Mouse (Mus musculus) midbrain, embryonic 13.5 days (tissue): Measurements from ENCODE around the gene Slc5a1. TPM values are rescaled to one million over a fixed set of nuclear protein-coding genes. Genes with fewer than 3 reads are reported as not detected.

Experiments
- ATAC-seq: fragments of 200-750 bp; cut with Nextera tagmentation; 2 replicates; pipeline ENCODE4 v1.8.0; 2017; ENCODE audit warnings: mild to moderate bottlenecking, moderate TSS enrichment, moderate library complexity
- H3K27ac ChIP-seq: fragments of 300-500 bp; sonication (generic); 2 replicates; pipeline ENCODE4 v1.5.1; 2015; ENCODE audit warnings: inconsistent platforms, mild to moderate bottlenecking, moderate library complexity
- H3K27me3 ChIP-seq: fragments of 300-500 bp; sonication (generic); 2 replicates; pipeline ENCODE4 v1.6.1; 2015; ENCODE audit warnings: mild to moderate bottlenecking, inconsistent platforms
- H3K36me3 ChIP-seq: fragments of 300-500 bp; sonication (generic); 2 replicates; pipeline ENCODE4 v1.6.1; 2015; ENCODE audit warnings: mild to moderate bottlenecking, inconsistent platforms
- H3K4me1 ChIP-seq: fragments of 300-500 bp; sonication (generic); replicated peaks from 2 replicates; pipeline ENCODE4 v1.6.1; 2015; ENCODE audit warnings: inconsistent platforms
- H3K4me2 ChIP-seq: fragments of 300-500 bp; sonication (generic); replicated peaks from 2 replicates; pipeline ENCODE4 v1.6.1; 2015; ENCODE audit warnings: moderate library complexity, mild to moderate bottlenecking, inconsistent platforms
- H3K4me3 ChIP-seq: fragments of 300-500 bp; sonication (generic); replicated peaks from 2 replicates; pipeline ENCODE4 v1.5.1; 2015; ENCODE audit warnings: mild to moderate bottlenecking, inconsistent platforms
- H3K9ac ChIP-seq: fragments of 300-500 bp; sonication (generic); replicated peaks from 2 replicates; pipeline ENCODE4 v1.6.1; 2015; ENCODE audit warnings: mild to moderate bottlenecking, inconsistent platforms
- H3K9me3 ChIP-seq: fragments of 300-500 bp; sonication (generic); 2 replicates; pipeline ENCODE4 v1.6.1; 2016; ENCODE audit warnings: mild to moderate bottlenecking, inconsistent platforms
- WGBS: fragments of 180-500 bp; shearing (Covaris S2); methylation state at CpG from one replicate; pipeline ENCODE4 v1.1.7; 2015; 5-methylcytosine and 5-hydroxymethylcytosine counted together
- polyA plus RNA-seq: library from polyadenylated mRNA; unstranded; fragments of >200 nt; fragmentation: Nextera tagmentation; extraction: Ambion mirVana; gene quantifications from 2 replicates; pipeline ENCODE4 v1.2.1, GENCODE M21; 2015

Slc5a1 gene
- 0.09 TPM in 1 of 2 replicates, not detected in the other for polyA plus RNA-seq

DNA sequence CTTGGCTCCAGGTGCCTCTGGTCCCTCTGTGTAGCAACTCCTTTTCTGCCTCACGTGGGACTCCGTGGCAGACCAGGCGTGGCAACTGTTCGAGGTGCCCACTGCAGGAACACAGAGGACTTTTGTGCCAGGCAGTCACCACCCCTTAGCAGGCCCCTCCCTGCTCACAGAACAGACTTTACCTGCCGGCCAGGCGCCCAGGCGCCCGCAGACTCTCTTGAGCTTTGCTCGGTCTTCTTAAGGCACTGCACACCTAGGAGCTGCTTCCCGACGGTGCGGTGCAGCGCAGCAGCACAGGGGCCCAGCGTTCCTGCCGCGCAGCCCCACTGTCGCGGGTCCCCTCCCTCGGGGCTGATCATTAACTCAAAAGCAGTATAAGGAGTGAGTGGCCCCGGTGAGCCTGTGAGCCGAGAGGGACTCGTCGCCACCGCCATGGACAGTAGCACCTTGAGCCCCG, at the start of gene Slc5a1:
Gene Slc5a1, plus strand, starts transcription at position 195 of the 457 bp plus-strand sequence.
- Histone ChIP-seq H3K36me3 (no peaks in the 10 kb centered on the region), H3K9me3 (no peaks in the 10 kb centered on the region), H3K27ac (no peak within 1 kb of the TSS), H3K27me3 (peaks cover 26% of the 10 kb centered on the region), H3K4me3 (no peak within 1 kb of the TSS; the same call in 1 of the 2 replicates), H3K4me1 (peaks cover 12% of the 10 kb centered on the region), H3K4me2 (peak within 1 kb of the TSS; percentile 34), H3K9ac (0 out of 2 replicates have a peak within 1 kb of the TSS, but pooled peaks have one; percentile 14)
- no peak for ATAC-seq
- 15% methylated on average over 25 of the region's 25 CpGs for WGBS

DNA sequence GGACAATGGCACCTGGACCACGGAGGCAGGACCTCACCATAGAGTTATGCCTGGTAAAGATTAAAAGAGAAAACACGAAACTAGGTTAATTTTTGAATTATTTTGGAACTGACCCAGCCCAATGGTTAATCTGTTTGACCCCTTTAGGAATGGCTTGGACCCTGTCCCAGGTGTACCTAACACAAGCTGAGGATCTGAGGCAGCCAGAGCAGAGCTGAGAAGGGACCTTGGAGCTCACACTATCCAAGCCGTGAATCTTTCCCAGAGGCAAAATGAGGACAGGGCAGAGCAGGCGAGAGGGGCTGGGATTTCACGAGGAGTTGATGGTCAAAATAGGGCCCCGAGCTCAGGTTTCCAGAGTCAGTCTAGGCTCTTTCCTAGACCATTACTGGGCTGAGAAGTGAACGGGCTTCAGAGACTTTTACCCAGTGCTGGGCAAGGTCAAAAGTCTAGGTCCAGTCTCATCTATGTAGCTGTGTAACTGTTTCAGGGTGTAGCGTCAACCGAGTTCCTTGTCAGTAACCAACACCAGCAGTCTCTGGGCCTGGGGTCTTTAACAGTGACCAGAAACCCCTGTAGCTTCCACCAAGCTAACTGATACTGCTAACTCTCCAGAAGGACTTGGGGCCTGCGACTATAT, 47.8 kb upstream of the Slc5a1 start:
- WGBS: 82% methylated on average over 10 of the region's 10 CpGs
- H3K4me2 ChIP-seq: no peak overlapping the region
- ATAC-seq: no peak

DNA sequence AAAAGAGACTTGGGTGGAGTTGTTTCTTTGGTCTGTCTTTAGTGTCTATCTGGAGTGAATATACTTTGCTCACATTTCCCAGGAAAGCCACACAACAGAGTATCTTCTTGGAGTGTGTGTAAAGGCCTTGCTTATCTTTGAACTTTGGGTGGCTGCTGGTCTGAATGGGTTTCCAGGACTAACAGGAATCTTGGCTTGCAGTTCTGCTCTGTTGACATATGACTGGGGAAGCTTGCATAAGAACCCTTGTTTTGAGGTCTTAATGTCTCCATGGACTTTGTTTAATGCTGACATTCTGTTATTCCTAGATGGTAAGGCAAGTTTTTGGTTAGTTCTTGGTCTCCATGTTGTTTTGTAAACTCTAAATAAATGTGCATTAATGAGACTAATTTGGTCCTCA, 33.9 kb upstream of the Slc5a1 start:
- H3K4me1 ChIP-seq: no peaks in the 10 kb centered on the region
- H3K27me3 ChIP-seq: no peaks in the 10 kb centered on the region
- no peak overlapping the region for H3K9ac ChIP-seq
- no peak overlapping the region for H3K4me3 ChIP-seq
- no peak overlapping the region for H3K4me2 ChIP-seq
- no peak for ATAC-seq
- H3K9me3 ChIP-seq: no peaks in the 10 kb centered on the region
- no peaks in the 10 kb centered on the region for H3K36me3 ChIP-seq
- H3K27ac ChIP-seq: no peak overlapping the region

More for the DNA sequence above, 47.8 kb upstream of the Slc5a1 start:
- H3K27ac ChIP-seq: no peak overlapping the region
- no peaks in the 10 kb centered on the region for H3K4me1 ChIP-seq
- no peaks in the 10 kb centered on the region for H3K9me3 ChIP-seq
- H3K9ac ChIP-seq: no peak overlapping the region
- H3K36me3 ChIP-seq: no peaks in the 10 kb centered on the region
- no peaks in the 10 kb centered on the region for H3K27me3 ChIP-seq
- no peak overlapping the region for H3K4me3 ChIP-seq

DNA sequence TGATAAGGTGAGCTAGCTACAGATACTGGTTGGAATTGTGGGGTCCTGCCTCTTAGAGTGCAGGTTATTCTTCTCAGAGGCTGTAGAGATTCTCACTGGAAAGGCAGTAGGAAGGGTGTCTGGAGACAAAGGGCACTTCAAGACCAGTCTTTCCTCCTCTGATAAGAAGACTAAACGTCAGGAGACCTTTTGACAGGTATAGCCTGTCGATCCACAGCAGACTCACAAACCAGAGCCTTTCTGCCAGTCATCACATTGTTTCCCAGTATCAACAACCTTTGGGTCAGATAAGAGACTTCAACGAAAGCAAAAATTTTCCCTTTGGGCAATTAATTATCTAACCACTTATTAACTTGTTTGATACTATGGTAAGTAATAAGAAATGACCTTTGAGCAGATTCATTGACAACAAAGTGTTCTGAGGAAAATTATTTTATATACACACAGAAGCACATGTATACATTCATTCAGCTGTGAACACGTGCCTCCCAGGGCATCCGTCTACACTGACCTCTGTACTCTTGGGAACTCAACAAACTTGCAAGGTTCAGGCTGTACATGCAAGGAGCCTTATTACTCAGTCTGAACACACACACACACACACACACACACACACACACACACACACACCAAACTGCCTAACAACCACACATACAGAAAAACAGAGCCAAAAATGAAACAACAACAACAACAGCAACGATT, 27.4 kb upstream of the Slc5a1 start:
- Histone ChIP-seq H3K9me3 (no peaks in the 10 kb centered on the region), H3K27ac (no peak overlapping the region), H3K4me2 (no peak overlapping the region), H3K27me3 (no peaks in the 10 kb centered on the region), H3K4me1 (no peaks in the 10 kb centered on the region), H3K4me3 (no peak overlapping the region), H3K36me3 (no peaks in the 10 kb centered on the region), H3K9ac (no peak overlapping the region)
- ATAC-seq: no peak
- 87% methylated on average over 6 of the region's 6 CpGs for WGBS

GRCm38 (mm10) chr5:33082896-33083295, 21.1 kb upstream of the Slc5a1 start:
- no peak for ATAC-seq
- Histone ChIP-seq H3K27ac (no peak overlapping the region), H3K4me3 (no peak overlapping the region), H3K9me3 (no peaks in the 10 kb centered on the region), H3K36me3 (no peaks in the 10 kb centered on the region), H3K4me2 (no peak overlapping the region), H3K27me3 (no peaks in the 10 kb centered on the region), H3K4me1 (no peaks in the 10 kb centered on the region), H3K9ac (no peak overlapping the region)
- 85% methylated on average over 1 of the region's 1 CpGs for WGBS

DNA sequence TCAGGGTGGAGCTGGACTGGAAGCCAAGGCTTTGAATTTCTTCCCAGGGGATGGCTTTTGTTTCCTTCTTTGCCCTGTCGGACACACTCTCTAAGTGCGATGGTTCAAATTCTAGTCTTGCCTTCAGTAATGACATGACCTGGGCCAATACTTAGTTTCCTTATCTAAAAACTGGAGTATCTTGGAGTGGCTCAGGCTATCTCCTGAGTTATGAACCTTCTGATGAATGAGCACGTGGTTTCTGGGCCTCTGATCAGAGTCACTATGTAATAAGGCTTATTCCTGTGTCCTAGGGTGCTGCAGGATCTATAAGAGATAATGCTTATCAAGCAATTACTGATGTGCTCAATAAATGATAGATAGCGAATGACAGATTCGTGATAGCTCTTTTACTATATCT, 19.4 kb upstream of the Slc5a1 start:
- Histone ChIP-seq H3K36me3 (no peaks in the 10 kb centered on the region), H3K4me2 (no peak overlapping the region), H3K4me3 (no peak overlapping the region), H3K27me3 (no peaks in the 10 kb centered on the region), H3K4me1 (no peaks in the 10 kb centered on the region), H3K9ac (no peak overlapping the region), H3K27ac (no peak overlapping the region), H3K9me3 (no peaks in the 10 kb centered on the region)
- WGBS: 87% methylated on average over 5 of the region's 5 CpGs
- ATAC-seq: no peak

- no peak for ATAC-seq
- Histone ChIP-seq H3K4me3 (no peak overlapping the region), H3K36me3 (no peaks in the 10 kb centered on the region), H3K9me3 (no peaks in the 10 kb centered on the region), H3K9ac (no peak overlapping the region), H3K27ac (no peak overlapping the region), H3K4me1 (no peaks in the 10 kb centered on the region), H3K27me3 (no peaks in the 10 kb centered on the region), H3K4me2 (no peak overlapping the region)
- WGBS: 87% methylated on average over 6 of the region's 6 CpGs
These were observed 12.7 kb upstream of the Slc5a1 start for GRCm38 (mm10) chr5:33091342-33091741.

DNA sequence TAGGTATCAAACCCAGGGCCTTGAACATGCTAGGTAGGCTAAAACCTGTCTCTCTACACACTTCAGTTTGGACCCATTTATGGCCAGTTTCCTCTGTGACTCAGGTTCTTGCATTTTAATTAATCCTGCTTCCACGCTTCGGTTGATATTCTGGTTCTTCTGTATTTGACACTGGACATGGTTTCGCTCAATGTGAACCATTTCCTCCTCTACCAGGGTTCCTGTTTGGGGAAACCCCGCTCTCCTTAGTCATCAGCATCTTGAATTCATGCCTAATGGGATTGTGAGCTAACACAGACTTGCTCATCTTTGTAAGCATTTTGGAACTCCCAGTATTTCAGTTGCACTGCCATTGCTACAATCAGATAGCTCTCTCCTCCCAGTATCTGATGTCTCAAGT, 8.7 kb upstream of the Slc5a1 start:
- Histone ChIP-seq H3K36me3 (no peaks in the 10 kb centered on the region), H3K27ac (no peak overlapping the region), H3K27me3 (no peaks in the 10 kb centered on the region), H3K9me3 (no peaks in the 10 kb centered on the region), H3K4me3 (no peak overlapping the region), H3K9ac (no peak overlapping the region), H3K4me2 (no peak overlapping the region), H3K4me1 (no peaks in the 10 kb centered on the region)
- no peak for ATAC-seq
- WGBS: 86% methylated on average over 4 of the region's 4 CpGs

DNA sequence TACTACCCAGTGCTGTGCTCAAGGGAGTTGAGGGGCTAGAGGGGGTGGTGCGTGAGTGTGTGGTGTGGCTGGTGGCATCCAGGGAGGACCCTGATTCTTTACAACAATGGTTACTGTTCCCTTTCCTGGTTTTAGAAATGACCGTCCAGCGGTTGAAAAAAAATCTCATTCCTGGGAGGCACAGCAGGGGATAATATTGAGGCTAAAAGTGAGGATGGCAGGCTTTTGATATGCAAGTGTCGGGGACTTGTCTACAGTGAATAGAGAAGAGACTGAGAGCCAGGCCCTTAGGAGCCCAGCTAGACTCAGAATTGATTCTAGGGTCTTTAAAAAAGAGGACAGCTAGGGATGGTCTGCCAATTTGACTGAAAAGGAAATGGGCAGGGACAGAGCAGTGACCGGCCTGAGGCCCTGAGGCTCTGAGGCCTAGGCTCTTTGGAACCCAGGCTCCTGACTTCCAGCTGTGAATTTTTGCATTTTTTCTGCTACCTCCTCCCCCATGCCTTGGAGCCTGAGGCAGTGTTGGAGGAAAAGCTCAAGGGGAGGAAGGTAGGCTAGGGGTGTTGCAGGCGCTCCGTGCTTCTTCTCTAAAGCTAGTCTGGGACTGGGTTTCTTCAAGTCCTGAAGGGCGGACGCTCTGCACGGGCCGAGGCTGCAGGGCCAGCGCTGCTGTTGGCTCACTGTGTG, 1.5 kb upstream of the Slc5a1 start:
- WGBS: 35% methylated on average over 12 of the region's 12 CpGs
- H3K36me3 ChIP-seq: no peaks in the 10 kb centered on the region
- H3K4me2 ChIP-seq: no peak overlapping the region
- H3K4me3 ChIP-seq: no peak overlapping the region
- peaks cover 12% of the 10 kb centered on the region for H3K4me1 ChIP-seq
- H3K27me3 ChIP-seq: peaks cover 26% of the 10 kb centered on the region
- H3K27ac ChIP-seq: no peak overlapping the region
- no peaks in the 10 kb centered on the region for H3K9me3 ChIP-seq
- no peak for ATAC-seq
- no peak overlapping the region for H3K9ac ChIP-seq

GRCm38 (mm10) chr5:33104876-33105275, 857 bp downstream of the Slc5a1 start:
- Histone ChIP-seq H3K4me1 (peaks cover 12% of the 10 kb centered on the region), H3K9ac (no peak overlapping the region), H3K9me3 (no peaks in the 10 kb centered on the region), H3K27me3 (peaks cover 26% of the 10 kb centered on the region), H3K4me3 (no peak overlapping the region), H3K4me2 (no peak overlapping the region), H3K36me3 (no peaks in the 10 kb centered on the region), H3K27ac (no peak overlapping the region)
- 76% methylated on average over 1 of the region's 1 CpGs for WGBS
- ATAC-seq: no peak

- peaks cover 12% of the 10 kb centered on the region for H3K4me1 ChIP-seq
- peaks cover 26% of the 10 kb centered on the region for H3K27me3 ChIP-seq
- no peak overlapping the region for H3K4me2 ChIP-seq
- no peak for ATAC-seq
- H3K27ac ChIP-seq: no peak overlapping the region
- 91% methylated on average over 6 of the region's 6 CpGs for WGBS
- no peaks in the 10 kb centered on the region for H3K36me3 ChIP-seq
- no peak overlapping the region for H3K4me3 ChIP-seq
- H3K9ac ChIP-seq: no peak overlapping the region
- H3K9me3 ChIP-seq: no peaks in the 10 kb centered on the region
These were observed 1.6 kb downstream of the Slc5a1 start for GRCm38 (mm10) chr5:33105660-33106059.

- H3K4me1 ChIP-seq: peaks cover 12% of the 10 kb centered on the region
- WGBS: 81% methylated on average over 6 of the region's 6 CpGs
- no peaks in the 10 kb centered on the region for H3K36me3 ChIP-seq
- no peaks in the 10 kb centered on the region for H3K9me3 ChIP-seq
- no peak for ATAC-seq
- no peak overlapping the region for H3K9ac ChIP-seq
- no peak overlapping the region for H3K4me2 ChIP-seq
- peaks cover 26% of the 10 kb centered on the region for H3K27me3 ChIP-seq
- no peak overlapping the region for H3K27ac ChIP-seq
- no peak overlapping the region for H3K4me3 ChIP-seq
These were observed 3.0 kb downstream of the Slc5a1 start for GRCm38 (mm10) chr5:33107056-33107455.
